Mouse (Mus musculus): ENCODE data around the gene Tro. TPM values are rescaled to one million over a fixed set of nuclear protein-coding genes. Genes with fewer than 3 reads are reported as not detected.

Gene Tro
- total and polyA plus RNA-seq, 3 experiments, result 1.0 to 1.6 (median 1.1) TPM

DNA sequence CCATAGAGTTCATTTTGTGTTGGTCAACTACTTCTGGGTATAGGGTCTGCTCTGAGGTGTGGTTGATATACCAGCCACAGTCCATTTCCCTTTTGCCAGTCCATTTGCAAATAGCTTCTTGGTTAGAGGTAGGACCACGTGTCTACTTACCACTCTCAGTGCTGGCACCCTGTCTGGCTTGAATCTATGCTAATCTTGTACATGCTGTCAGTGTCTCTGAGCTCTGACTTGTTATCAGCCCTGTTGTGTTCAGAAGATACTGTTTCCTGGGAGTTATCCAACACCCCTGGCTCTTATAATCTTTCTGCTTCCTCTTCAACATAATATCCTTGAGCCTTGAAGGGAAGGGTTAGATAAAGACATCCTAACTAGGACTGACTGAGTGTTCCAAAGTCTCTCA lies 21.0 kb downstream of the Tro start:
- intact Hi-C loops (cut with DNase I), result no loop called here
- DNase-seq, result no peak
- H3K9ac ChIP-seq (ENCODE audit: low read depth, low read length), result no peak overlapping the region
- no peaks in the 10 kb centered on the region for H3K36me3 ChIP-seq (ENCODE audit: control insufficient read depth, insufficient read depth, low read length)
- H3K27ac ChIP-seq, result no peak overlapping the region
- WGBS, result 39% methylated on average over 1 of the region's 1 CpGs
- no peak for TF ChIP-seq CTCF (IDR thresholded peaks at IDR 0.05)
- no peak for TF ChIP-seq EP300 (IDR thresholded peaks at IDR 0.05; ENCODE audit: insufficient read depth, low read depth, low read length)
- no peak for TF ChIP-seq POLR2A (IDR thresholded peaks at IDR 0.05; ENCODE audit: insufficient read depth, low read depth, low read length)
- no peaks in the 10 kb centered on the region for H3K4me1 ChIP-seq (ENCODE audit: control insufficient read depth, insufficient read depth, low read length)
- H3K79me2 ChIP-seq (replicated peaks; ENCODE audit: control insufficient read depth, insufficient read depth, low read length), result no peaks in the 10 kb centered on the region
- H3K27me3 ChIP-seq (ENCODE audit: control insufficient read depth, insufficient read depth, low read length), result no peaks in the 10 kb centered on the region
- H3K4me3 ChIP-seq, result no peak overlapping the region

DNA sequence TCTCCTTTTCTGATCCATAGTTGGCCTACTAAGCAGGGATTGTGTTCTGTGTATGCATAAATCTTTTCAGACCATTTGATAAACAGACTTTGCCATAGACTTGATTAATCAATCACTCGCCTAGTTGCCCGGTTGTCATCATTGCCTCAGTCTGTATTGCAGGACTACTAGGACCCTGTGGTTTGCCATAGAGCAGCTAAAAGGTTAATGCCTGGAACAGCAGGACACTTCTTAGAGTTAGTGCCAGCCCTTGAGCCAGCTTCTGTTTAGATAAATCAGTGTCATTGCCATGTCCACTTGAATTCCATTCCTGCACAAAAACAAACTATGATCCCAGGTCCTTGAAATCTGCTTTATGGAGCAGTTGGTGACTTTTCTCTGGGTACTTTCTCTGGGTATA lies 58.5 kb downstream of the Tro start:
- Histone ChIP-seq H3K36me3 (ENCODE audit: control insufficient read depth, insufficient read depth, low read length) (no peaks in the 10 kb centered on the region), H3K27ac (peak overlapping the region; percentile 32; the same call in 1 of the 2 replicates), H3K9ac (ENCODE audit: low read depth, low read length) (no peak overlapping the region), H3K4me3 (no peak overlapping the region), H3K27me3 (ENCODE audit: control insufficient read depth, insufficient read depth, low read length) (no peaks in the 10 kb centered on the region), H3K79me2 (replicated peaks; ENCODE audit: control insufficient read depth, insufficient read depth, low read length) (no peaks in the 10 kb centered on the region), H3K4me1 (ENCODE audit: control insufficient read depth, insufficient read depth, low read length) (no peaks in the 10 kb centered on the region)
- 79% methylated on average over 2 of the region's 2 CpGs for WGBS
- DNase-seq, result no peak
- intact Hi-C loops (cut with DNase I), result loop anchor here (10.0 kb wide), 1 partner anchor 216 kb away; the partner anchor contains the start of gene Maged2
- no peak for TF ChIP-seq EP300 (IDR thresholded peaks at IDR 0.05; ENCODE audit: insufficient read depth, low read depth, low read length)
- TF ChIP-seq POLR2A (IDR thresholded peaks at IDR 0.05; ENCODE audit: insufficient read depth, low read depth, low read length), result no peak
- TF ChIP-seq CTCF (IDR thresholded peaks at IDR 0.05), result no peak

Other genes with a start within 250 kb of the Tro start
- gene Tmem29, start 198.4 kb downstream of the Tro start, total RNA-seq (2021), result 1 to 10 TPM; 3.5 to 4.4 TPM
- 1.4 and 4.0 TPM in 2 replicates for gene Tmem29, start 198.4 kb downstream of the Tro start, polyA plus RNA-seq (2012; rRNA removed)
- 100 to 1,000 TPM in 1 of 2 experiments, 10 to 100 TPM in 1; 66.6 to 536 TPM for gene Alas2, start 110.2 kb downstream of the Tro start, total RNA-seq (2021)
- gene Alas2, start 110.2 kb downstream of the Tro start, polyA plus RNA-seq (2012; rRNA removed), result 62.2 and 511 TPM in 2 replicates
- 10 to 100 TPM in 1 of 2 experiments, 1 to 10 TPM in 1; 5.5 to 16.4 TPM for gene Pfkfb1, start 69.4 kb downstream of the Tro start, total RNA-seq (2021)
- 17.0 and 24.5 TPM in 2 replicates for gene Pfkfb1, start 69.4 kb downstream of the Tro start, polyA plus RNA-seq (2012; rRNA removed)
- gene Apex2, start 67.7 kb downstream of the Tro start, total RNA-seq (2021), result 1 to 10 TPM; 6.5 to 9.6 TPM
- 6.9 and 10.7 TPM in 2 replicates for gene Apex2, start 67.7 kb downstream of the Tro start, polyA plus RNA-seq (2012; rRNA removed)
- gene Maged2, start 156.8 kb upstream of the Tro start, total RNA-seq (2021), result 10 to 100 TPM; 20.8 to 23.1 TPM
- 24.1 and 37.7 TPM in 2 replicates for gene Maged2, start 156.8 kb upstream of the Tro start, polyA plus RNA-seq (2012; rRNA removed)

All from heart, adult 2 months (tissue).